Mouse (Mus musculus): ENCODE measurements at regions not wholly inside any gene's neighbourhood (a gene's known extent, or its start where the extent isn't known, plus 50 kb on each side); places are given as distances from the start of the nearest gene placed in this dataset.

DNA sequence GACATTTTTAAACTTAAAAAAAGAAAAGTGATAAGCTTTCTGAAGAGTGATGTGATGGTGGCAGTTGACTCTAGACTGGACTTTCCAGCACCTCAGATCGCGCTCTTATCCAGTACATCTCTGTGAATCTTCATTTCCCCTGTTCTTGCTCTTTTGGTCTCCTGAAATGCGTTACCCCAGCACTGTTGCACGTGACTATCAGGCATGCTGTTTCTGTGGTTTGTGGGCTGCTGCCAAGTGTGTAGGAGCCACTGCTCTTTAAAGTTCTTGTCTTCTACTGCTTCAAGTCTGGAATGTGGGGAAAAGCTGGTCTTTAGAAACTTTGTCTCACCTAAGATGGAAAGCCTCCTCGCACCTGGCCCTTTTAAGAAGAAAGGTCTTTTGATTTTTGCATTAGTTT lies 85.6 kb upstream of the Calcr start:
- Histone ChIP-seq H3K4me3 (ENCODE audit: low read depth, low read length) (no peak overlapping the region), H3K4me2 (replicated peaks; ENCODE audit: low read depth, low read length) (no peak overlapping the region), H3K4me1 (ENCODE audit: insufficient read depth, low read depth, low read length) (no peaks in the 10 kb centered on the region), H3K9me3 (ENCODE audit: low read length) (no peaks in the 10 kb centered on the region), H3K9ac (replicated peaks; ENCODE audit: low read depth) (no peak overlapping the region), H3K27me3 (replicated peaks; ENCODE audit: insufficient read depth, low read length) (no peaks in the 10 kb centered on the region), H3K27ac (ENCODE audit: low read length) (no peak overlapping the region), H3K36me3 (ENCODE audit: insufficient read depth, low read length) (no peaks in the 10 kb centered on the region)
- ATAC-seq (no peak), DNase-seq (ENCODE audit: low spot score) (no peak)
- TF ChIP-seq EP300 (IDR thresholded peaks at IDR 0.05) (no peak), CTCF (IDR thresholded peaks at IDR 0.05) (no peak)
- WGBS: 76% methylated on average over 5 of the region's 5 CpGs

Data from lung, postnatal 0 days (tissue).